Mouse (Mus musculus) bone marrow, adult 2 months (tissue): ENCODE data around the gene Gm5475. TPM values are rescaled to one million over a fixed set of nuclear protein-coding genes. Genes with fewer than 3 reads are reported as not detected.

Experiments
- H3K27ac ChIP-seq: fragments of 200-500 bp; 2 replicates; pipeline ENCODE4 v1.5.1; 2012; ENCODE audit warnings: low read depth, mild to moderate bottlenecking, control low read depth, inconsistent platforms, low read length; ENCODE audit not compliant: control insufficient read depth, poor library complexity, insufficient read depth
- H3K4me1 ChIP-seq: fragments of 200-500 bp; 2 replicates; pipeline ENCODE4 v1.6.1; 2011; ENCODE audit warnings: low read length; ENCODE audit not compliant: control insufficient read depth, insufficient read depth
- H3K4me3 ChIP-seq: fragments of 200-500 bp; replicated peaks from 2 replicates; pipeline ENCODE3; 2011; ENCODE audit warnings: mild to moderate bottlenecking, low read depth, low read length, control low read depth; ENCODE audit not compliant: control insufficient read depth
- CTCF ChIP-seq: fragments of 200-500 bp; IDR thresholded peaks from 2 replicates; pipeline ENCODE4 v1.5.1; 2011; ENCODE audit warnings: low read length, control low read depth; ENCODE audit not compliant: control insufficient read depth, insufficient read depth
- POLR2A ChIP-seq: fragments of 200-500 bp; IDR thresholded peaks from 2 replicates; pipeline ENCODE4 v1.6.1; 2011; ENCODE audit warnings: low read depth, mild to moderate bottlenecking, control low read depth, low read length, borderline replicate concordance; ENCODE audit not compliant: control insufficient read depth
- WGBS: fragments of 180-500 bp; shearing (Covaris S2); methylation state at CpG from one replicate; pipeline ENCODE4 v1.1.7; 2018; 5-methylcytosine and 5-hydroxymethylcytosine counted together
- polyA plus RNA-seq: library from polyadenylated mRNA; stranded (reverse); fragments of >200 nt; gene quantifications from 2 replicates; pipeline ENCODE4 v1.2.4, GENCODE M21; 2011; ENCODE audit warnings: low replicate concordance; ENCODE audit not compliant: missing spikeins, insufficient read depth, insufficient read length

The Gm5475 gene
- polyA plus RNA-seq, 1 experiment: not detected

GRCm38 (mm10) chr15:100428296-100428905 is 6.5 kb downstream of the Gm5475 start:
- Histone ChIP-seq H3K4me3 (no peak overlapping the region), H3K4me1 (no peaks in the 10 kb centered on the region; the same call in 1 of the 2 replicates), H3K27ac (no peak overlapping the region)
- 86% methylated on average over 13 of the region's 13 CpGs for WGBS
- TF ChIP-seq CTCF (no peak), POLR2A (no peak)

GRCm38 (mm10) chr15:100429959-100430565 is 8.1 kb downstream of the Gm5475 start:
- no peak overlapping the region for H3K27ac ChIP-seq
- H3K4me3 ChIP-seq: no peak overlapping the region
- TF ChIP-seq POLR2A (no peak), CTCF (no peak)
- 71% methylated on average over 11 of the region's 11 CpGs for WGBS
- no peaks in the 10 kb centered on the region for H3K4me1 ChIP-seq

GRCm38 (mm10) chr15:100433234-100433633 is 11.3 kb downstream of the Gm5475 start:
- H3K27ac ChIP-seq: no peak overlapping the region
- 55% methylated on average over 4 of the region's 4 CpGs for WGBS
- no peaks in the 10 kb centered on the region for H3K4me1 ChIP-seq
- no peak overlapping the region for H3K4me3 ChIP-seq
- TF ChIP-seq CTCF (no peak), POLR2A (no peak)

- TF ChIP-seq CTCF (no peak), POLR2A (no peak)
- Histone ChIP-seq H3K4me1 (no peaks in the 10 kb centered on the region), H3K27ac (no peak overlapping the region), H3K4me3 (no peak overlapping the region)
- whole genome bisulfite sequencing: 21% methylated on average over 4 of the region's 4 CpGs
These were observed 14.2 kb downstream of the Gm5475 start for GRCm38 (mm10) chr15:100436112-100436511.

- Histone ChIP-seq H3K4me1 (no peaks in the 10 kb centered on the region), H3K27ac (no peak overlapping the region), H3K4me3 (no peak overlapping the region)
- 68% methylated on average over 10 of the region's 10 CpGs for WGBS
- TF ChIP-seq POLR2A: no peak
- no peak for TF ChIP-seq CTCF
These were observed 14.6 kb downstream of the Gm5475 start for GRCm38 (mm10) chr15:100436518-100436917.

GRCm38 (mm10) chr15:100443126-100443922 is 21.4 kb downstream of the Gm5475 start:
- no peak overlapping the region for H3K27ac ChIP-seq
- peak; percentile 42; the same call in 1 of the 2 replicates for TF ChIP-seq POLR2A
- no peak for TF ChIP-seq CTCF
- H3K4me1 ChIP-seq: no peaks in the 10 kb centered on the region
- 2% methylated on average over 23 of the region's 31 CpGs for WGBS
- H3K4me3 ChIP-seq: peak overlapping the region; percentile 63

GRCm38 (mm10) chr15:100446887-100447286 is 24.9 kb downstream of the Gm5475 start:
- 4% methylated on average over 2 of the region's 2 CpGs for WGBS
- Histone ChIP-seq H3K4me1 (no peaks in the 10 kb centered on the region), H3K4me3 (no peak overlapping the region), H3K27ac (no peak overlapping the region)
- TF ChIP-seq CTCF: no peak
- no peak for TF ChIP-seq POLR2A

GRCm38 (mm10) chr15:100448572-100448971 is 26.6 kb downstream of the Gm5475 start:
- Histone ChIP-seq H3K4me1 (no peaks in the 10 kb centered on the region), H3K27ac (no peak overlapping the region), H3K4me3 (no peak overlapping the region)
- WGBS: 80% methylated on average over 4 of the region's 4 CpGs
- TF ChIP-seq POLR2A (no peak), CTCF (no peak)
